Mouse (Mus musculus) hindbrain, embryonic 14.5 days (tissue): ENCODE measurements at regions not wholly inside any gene's neighbourhood (a gene's known extent, or its start where the extent isn't known, plus 50 kb on each side); places are given as distances from the start of the nearest gene placed in this dataset.

Source experiments
- ATAC-seq: fragments of 200-750 bp; cut with Nextera tagmentation; 2 replicates; pipeline ENCODE4 v1.8.0; 2017; ENCODE audit warnings: moderate number of reproducible peaks, mild to moderate bottlenecking, moderate TSS enrichment, moderate library complexity; ENCODE audit not compliant: low FRiP score
- DNase-seq: peaks from one replicate; pipeline ENCODE4 v3.0.0-alpha.2; 2015; ENCODE audit warnings: low spot score
- H3K27ac ChIP-seq: fragments of 300-500 bp; sonication (generic); 2 replicates; pipeline ENCODE4 v1.5.1; 2014; ENCODE audit warnings: mild to moderate bottlenecking, moderate library complexity
- H3K27me3 ChIP-seq: fragments of 300-500 bp; sonication (generic); 2 replicates; pipeline ENCODE4 v1.6.1; 2014; ENCODE audit warnings: mild to moderate bottlenecking, low read length, mixed read lengths; ENCODE audit not compliant: control insufficient read depth, insufficient read depth
- H3K36me3 ChIP-seq: fragments of 300-500 bp; sonication (generic); replicated peaks from 2 replicates; pipeline ENCODE4 v1.6.1; 2014; ENCODE audit not compliant: control insufficient read depth, insufficient read depth
- H3K4me1 ChIP-seq: fragments of 300-500 bp; sonication (generic); replicated peaks from 2 replicates; pipeline ENCODE4 v1.6.1; 2014; ENCODE audit warnings: antibody characterized with exemption, low read length, mixed read lengths; ENCODE audit not compliant: control insufficient read depth, insufficient read depth
- H3K4me2 ChIP-seq: fragments of 300-500 bp; sonication (generic); replicated peaks from 2 replicates; pipeline ENCODE4 v1.6.1; 2014; ENCODE audit warnings: mild to moderate bottlenecking, moderate library complexity
- H3K4me3 ChIP-seq: fragments of 300-500 bp; sonication (generic); replicated peaks from 2 replicates; pipeline ENCODE4 v1.5.1; 2014; ENCODE audit warnings: mild to moderate bottlenecking, low read length
- H3K9ac ChIP-seq: fragments of 300-500 bp; sonication (generic); 2 replicates; pipeline ENCODE4 v1.6.1; 2014
- H3K9me3 ChIP-seq: fragments of 300-500 bp; sonication (generic); 2 replicates; pipeline ENCODE4 v1.6.1; 2016; ENCODE audit warnings: low read length; ENCODE audit not compliant: control insufficient read depth
- WGBS: fragments of 180-500 bp; shearing (Covaris S2); extraction: QIAGEN DNeasy Blood & Tissue Kit; methylation state at CpG from one replicate; pipeline ENCODE4 v1.1.7; 2014; 5-methylcytosine and 5-hydroxymethylcytosine counted together

GRCm38 (mm10) chr1:71874037-71874436 lies 221.0 kb upstream of the Fn1 start:
- Histone ChIP-seq H3K27me3 (no peaks in the 10 kb centered on the region), H3K4me3 (no peak overlapping the region), H3K4me2 (no peak overlapping the region), H3K36me3 (no peaks in the 10 kb centered on the region), H3K27ac (no peak overlapping the region), H3K4me1 (no peaks in the 10 kb centered on the region), H3K9ac (no peak overlapping the region), H3K9me3 (peaks cover 4% of the 10 kb centered on the region; the same call in 1 of the 2 replicates)
- ATAC-seq (no peak), DNase-seq (no peak)
- 87% methylated on average over 2 of the region's 2 CpGs for WGBS

- Histone ChIP-seq H3K4me2 (no peak overlapping the region), H3K9ac (no peak overlapping the region), H3K27me3 (no peaks in the 10 kb centered on the region), H3K36me3 (no peaks in the 10 kb centered on the region), H3K9me3 (peaks cover 3% of the 10 kb centered on the region; the same call in 1 of the 2 replicates), H3K4me3 (no peak overlapping the region), H3K27ac (no peak overlapping the region), H3K4me1 (no peaks in the 10 kb centered on the region)
- ATAC-seq = no peak
- DNase-seq = no peak
- 86% methylated on average over 4 of the region's 4 CpGs for WGBS
Observed at GRCm38 (mm10) chr1:71865670-71866069, 212.7 kb upstream of the Fn1 start.

- Histone ChIP-seq H3K27me3 (no peaks in the 10 kb centered on the region), H3K27ac (no peak overlapping the region), H3K4me3 (no peak overlapping the region), H3K4me2 (no peak overlapping the region), H3K4me1 (no peaks in the 10 kb centered on the region), H3K9me3 (no peaks in the 10 kb centered on the region), H3K9ac (no peak overlapping the region), H3K36me3 (no peaks in the 10 kb centered on the region)
- WGBS = 51% methylated on average over 9 of the region's 9 CpGs
- DNase-seq = no peak
- no peak for ATAC-seq
Observed at GRCm38 (mm10) chr1:71864749-71865148, 211.7 kb upstream of the Fn1 start.

GRCm38 (mm10) chr1:71853212-71853611 lies 200.2 kb upstream of the Fn1 start:
- Histone ChIP-seq H3K4me3 (no peak overlapping the region), H3K27me3 (no peaks in the 10 kb centered on the region), H3K4me2 (no peak overlapping the region), H3K9me3 (no peaks in the 10 kb centered on the region), H3K27ac (no peak overlapping the region), H3K4me1 (no peaks in the 10 kb centered on the region), H3K36me3 (no peaks in the 10 kb centered on the region), H3K9ac (no peak overlapping the region)
- 99% methylated on average over 2 of the region's 2 CpGs for whole genome bisulfite sequencing
- no peak for ATAC-seq
- DNase-seq = no peak

- 88% methylated on average over 8 of the region's 8 CpGs for WGBS
- no peak overlapping the region for H3K27ac ChIP-seq
Observed at GRCm38 (mm10) chr1:71851268-71851667, 198.3 kb upstream of the Fn1 start.

GRCm38 (mm10) chr1:71848656-71849055 lies 195.7 kb upstream of the Fn1 start:
- H3K36me3 ChIP-seq = no peaks in the 10 kb centered on the region
- no peak overlapping the region for H3K4me2 ChIP-seq
- DNase-seq = no peak
- WGBS = 93% methylated on average over 5 of the region's 5 CpGs
- H3K4me1 ChIP-seq = no peaks in the 10 kb centered on the region
- no peaks in the 10 kb centered on the region for H3K27me3 ChIP-seq
- H3K9me3 ChIP-seq = no peaks in the 10 kb centered on the region
- H3K4me3 ChIP-seq = no peak overlapping the region
- no peak overlapping the region for H3K27ac ChIP-seq
- no peak for ATAC-seq
- no peak overlapping the region for H3K9ac ChIP-seq

More at GRCm38 (mm10) chr1:71851268-71851667, 198.3 kb upstream of the Fn1 start:
- ATAC-seq (no peak), DNase-seq (no peak)
- no peaks in the 10 kb centered on the region for H3K36me3 ChIP-seq
- no peaks in the 10 kb centered on the region for H3K4me1 ChIP-seq
- H3K4me2 ChIP-seq = no peak overlapping the region
- H3K9me3 ChIP-seq = no peaks in the 10 kb centered on the region
- no peak overlapping the region for H3K9ac ChIP-seq
- no peaks in the 10 kb centered on the region for H3K27me3 ChIP-seq
- no peak overlapping the region for H3K4me3 ChIP-seq

- no peaks in the 10 kb centered on the region for H3K9me3 ChIP-seq
- no peak overlapping the region for H3K4me2 ChIP-seq
- H3K36me3 ChIP-seq = no peaks in the 10 kb centered on the region
- 77% methylated on average over 16 of the region's 16 CpGs for WGBS
- H3K27me3 ChIP-seq = no peaks in the 10 kb centered on the region
- H3K9ac ChIP-seq = no peak overlapping the region
- no peak overlapping the region for H3K27ac ChIP-seq
- no peaks in the 10 kb centered on the region for H3K4me1 ChIP-seq
- H3K4me3 ChIP-seq = no peak overlapping the region
- ATAC-seq (no peak), DNase-seq (no peak)
Observed at GRCm38 (mm10) chr1:71844938-71845685, 192.1 kb upstream of the Fn1 start.

- Histone ChIP-seq H3K9me3 (no peaks in the 10 kb centered on the region), H3K4me2 (peak overlapping the region; percentile 33), H3K27me3 (no peaks in the 10 kb centered on the region), H3K4me3 (no peak overlapping the region), H3K36me3 (no peaks in the 10 kb centered on the region), H3K27ac (no peak overlapping the region), H3K4me1 (no peaks in the 10 kb centered on the region), H3K9ac (no peak overlapping the region)
- ATAC-seq (peak; percentile 46; the same call in 1 of the 2 replicates), DNase-seq (peak; percentile 40)
- WGBS = 33% methylated on average over 12 of the region's 12 CpGs
Observed at GRCm38 (mm10) chr1:71837764-71838163, 184.8 kb upstream of the Fn1 start.

- Histone ChIP-seq H3K9ac (no peak overlapping the region), H3K4me1 (no peaks in the 10 kb centered on the region), H3K36me3 (no peaks in the 10 kb centered on the region), H3K27ac (no peak overlapping the region), H3K4me2 (peak overlapping the region; percentile 33; the same call in 1 of the 2 replicates), H3K9me3 (no peaks in the 10 kb centered on the region), H3K4me3 (no peak overlapping the region), H3K27me3 (no peaks in the 10 kb centered on the region)
- no peak for DNase-seq
- ATAC-seq = no peak
- WGBS = 79% methylated on average over 20 of the region's 20 CpGs
Observed at GRCm38 (mm10) chr1:71837039-71837648, 184.1 kb upstream of the Fn1 start.
